Mouse (Mus musculus) NIH3T3 (cell line): ENCODE results near the gene H2al1a.
"Not testable (repeated sequence)": the region's sequence is repeated elsewhere in the genome, so short reads cannot be mapped to it uniquely, and the experiment has no call there.

Source experiments
- DNase-seq: peaks from one replicate; pipeline ENCODE4 v3.0.0-alpha.2; 2012; ENCODE audit warnings: low read depth

The H2al1a gene

DNA sequence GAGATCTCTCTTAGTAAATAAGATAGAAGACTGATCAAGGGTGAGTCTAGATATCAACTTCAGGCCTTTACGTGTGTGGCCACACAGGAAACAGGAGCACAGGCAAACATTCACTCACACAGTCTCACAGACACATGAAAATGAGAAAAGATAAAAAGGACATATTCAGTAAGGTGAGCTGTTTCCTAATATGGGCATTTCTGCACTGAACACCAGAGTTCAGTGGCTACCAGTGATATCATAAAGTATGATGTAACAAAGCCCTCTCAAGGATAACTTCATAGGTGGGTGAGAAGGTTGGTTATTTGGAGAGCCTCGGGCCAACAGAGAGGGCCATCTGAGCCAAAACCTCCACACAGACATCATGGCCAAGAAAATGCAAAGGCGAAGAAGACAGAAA, at the start of gene H2al1a:
TSS of gene H2al1a (plus strand) at position 301 of the 400 bp plus-strand sequence.
- DNase-seq = not testable (repeated sequence)

DNA sequence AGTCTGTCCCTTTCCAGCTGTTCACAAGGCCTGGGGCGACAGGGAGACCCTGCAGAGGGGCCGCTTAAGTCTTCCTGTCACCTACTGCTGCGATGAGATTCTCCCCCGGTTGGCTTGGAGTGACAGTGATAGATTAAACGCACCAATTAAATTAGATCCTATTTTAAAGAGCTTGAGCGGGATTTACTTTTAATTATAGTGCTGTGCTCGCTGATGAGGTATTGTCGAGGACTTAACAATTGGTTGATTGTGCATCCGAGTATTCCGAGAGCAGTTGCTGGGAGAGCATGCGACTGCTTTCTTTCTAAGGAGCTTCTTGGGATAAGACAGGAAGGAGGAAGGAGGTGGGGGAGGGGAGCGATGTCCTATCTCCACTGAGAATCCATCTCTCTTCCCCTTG, 48.9 kb upstream of the H2al1a start:
- no peak for DNase-seq

GRCm38 (mm10) chrX:11254062-11254461, 45.0 kb upstream of the H2al1a start:
- DNase-seq = no peak

DNA sequence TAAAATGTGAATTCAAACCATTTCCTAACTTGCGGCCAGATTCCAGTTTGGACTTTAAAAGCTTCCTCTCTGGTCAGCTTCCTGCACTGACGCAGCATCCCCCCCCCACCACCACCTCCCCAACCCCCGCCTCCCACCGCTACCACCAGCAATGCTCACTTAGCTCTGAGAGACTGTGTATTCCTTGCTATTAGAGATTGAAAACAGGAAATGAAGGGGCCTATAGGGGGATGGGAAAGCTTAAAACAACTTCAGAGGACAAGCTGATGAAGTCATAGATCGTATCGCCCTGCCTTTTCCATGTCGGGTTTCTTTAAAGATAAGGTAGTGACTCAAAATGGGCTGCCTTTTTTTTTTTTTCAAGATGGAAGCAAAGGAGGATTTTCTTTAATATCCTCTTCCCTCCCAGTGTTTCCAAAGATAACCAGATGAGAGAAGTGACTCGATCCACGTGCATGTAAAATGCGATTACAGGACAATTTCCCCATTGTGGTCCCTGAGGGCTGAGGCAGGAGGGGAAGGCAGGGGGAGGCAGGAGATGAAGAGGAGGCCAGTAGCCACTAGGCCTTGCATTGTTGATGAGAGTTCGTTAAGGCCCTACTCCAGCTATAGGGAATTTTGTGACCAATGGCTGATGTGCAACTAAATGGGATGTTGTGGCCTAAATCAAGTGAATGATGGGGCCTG, 44.4 kb upstream of the H2al1a start:
- DNase-seq = no peak

DNA sequence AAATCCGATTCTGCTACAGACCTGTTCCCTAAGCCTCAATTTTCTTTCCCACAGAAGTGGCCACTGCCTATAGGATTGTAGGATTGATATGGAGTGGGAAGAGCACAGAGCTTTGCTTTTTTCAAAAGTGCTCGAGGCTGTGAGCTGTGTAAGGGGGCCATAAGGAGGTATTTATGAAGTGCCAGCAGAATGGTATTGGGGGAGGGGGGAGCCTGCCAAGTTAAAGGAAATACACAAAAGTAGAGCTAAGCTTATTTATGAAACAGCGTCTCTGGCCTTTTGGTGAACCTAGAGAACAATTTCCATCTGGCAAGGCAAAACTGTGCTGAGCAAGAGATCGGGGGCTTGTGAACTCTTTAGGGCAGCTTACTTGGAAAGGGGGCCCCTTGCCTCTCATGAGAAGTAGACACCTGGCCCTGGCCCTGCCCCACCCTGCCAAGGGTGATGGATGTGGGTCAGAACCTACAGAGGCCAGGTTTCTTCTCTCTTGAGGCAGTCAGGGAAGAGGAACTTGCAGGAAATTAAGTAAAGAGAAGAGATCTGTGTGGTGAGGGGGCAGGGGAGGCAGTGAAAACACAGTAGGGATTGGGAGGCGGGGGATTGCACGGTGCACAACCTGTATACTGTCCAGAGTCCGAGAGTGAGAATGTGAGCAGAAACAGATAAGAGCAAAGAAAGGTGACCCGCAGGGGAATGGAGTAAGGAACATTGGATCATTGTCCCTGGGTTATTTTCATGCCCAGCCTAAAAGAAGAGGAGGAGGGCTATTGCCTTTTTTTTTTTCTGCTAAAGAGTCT, 43.3 kb upstream of the H2al1a start:
- DNase-seq = no peak

DNA sequence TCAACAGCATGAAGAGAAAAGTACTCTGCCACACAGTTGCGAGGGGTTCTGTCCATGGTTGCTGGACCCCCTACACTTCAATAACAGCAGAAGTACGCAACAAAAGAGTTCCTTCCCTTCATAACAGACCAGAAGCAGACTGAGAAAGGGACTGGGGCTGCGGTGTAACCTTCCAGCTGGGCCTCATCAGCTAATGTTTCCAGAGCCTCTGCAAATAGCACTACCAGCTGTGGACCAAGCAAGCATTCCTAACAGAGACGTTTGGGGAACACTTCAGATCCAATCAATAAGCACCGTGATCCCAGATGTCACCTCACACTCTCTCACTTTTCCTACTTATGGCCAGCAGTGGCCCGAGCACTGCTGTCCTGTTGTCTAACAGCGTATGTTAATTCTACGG, 34.1 kb upstream of the H2al1a start:
- no peak for DNase-seq

DNA sequence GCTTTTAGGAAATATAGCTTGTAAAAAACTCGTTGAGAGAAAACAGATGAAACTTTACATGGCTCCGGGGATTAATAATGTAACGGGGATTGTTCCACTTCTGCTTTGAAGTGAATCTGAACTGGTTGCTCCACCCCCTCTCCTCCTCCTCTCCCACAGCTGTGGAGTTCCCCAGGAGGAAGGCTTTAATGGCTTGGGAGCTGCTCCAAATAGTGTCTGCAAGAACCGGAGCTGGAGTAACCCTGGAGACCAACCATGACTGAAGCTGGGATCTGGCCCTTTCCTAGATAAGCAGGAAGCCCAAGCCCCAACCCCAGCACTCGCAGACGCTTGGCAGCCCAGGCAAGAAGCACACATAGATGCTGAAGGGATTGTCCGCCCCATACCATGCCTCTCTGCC, 31.3 kb upstream of the H2al1a start:
- DNase-seq = no peak

- no peak for DNase-seq
Measured at GRCm38 (mm10) chrX:11269074-11269473, 30.0 kb upstream of the H2al1a start.

DNA sequence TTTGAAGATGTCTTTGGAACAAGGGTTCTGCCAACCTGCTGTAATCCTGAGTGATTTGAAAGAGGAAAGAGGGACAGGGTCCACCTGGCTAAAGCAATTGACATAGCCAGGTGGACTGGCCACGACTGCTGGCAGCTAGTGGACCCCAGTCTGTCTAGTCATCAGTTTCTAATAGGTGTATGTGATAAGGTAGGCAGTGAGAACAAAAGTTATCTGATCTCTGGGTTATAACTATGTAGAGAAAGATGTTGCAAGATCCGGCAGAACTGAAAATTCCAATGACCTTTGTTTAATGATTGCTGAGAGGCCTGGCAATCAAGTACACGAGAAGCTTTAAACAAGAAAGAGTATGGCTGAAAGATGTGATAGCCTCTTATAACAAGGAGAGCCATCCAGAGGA, 25.9 kb upstream of the H2al1a start:
- no peak for DNase-seq

- no peak for DNase-seq
Measured at GRCm38 (mm10) chrX:11277083-11277482, 22.0 kb upstream of the H2al1a start.

GRCm38 (mm10) chrX:11280741-11281140, 18.3 kb upstream of the H2al1a start:
- DNase-seq = no peak

DNA sequence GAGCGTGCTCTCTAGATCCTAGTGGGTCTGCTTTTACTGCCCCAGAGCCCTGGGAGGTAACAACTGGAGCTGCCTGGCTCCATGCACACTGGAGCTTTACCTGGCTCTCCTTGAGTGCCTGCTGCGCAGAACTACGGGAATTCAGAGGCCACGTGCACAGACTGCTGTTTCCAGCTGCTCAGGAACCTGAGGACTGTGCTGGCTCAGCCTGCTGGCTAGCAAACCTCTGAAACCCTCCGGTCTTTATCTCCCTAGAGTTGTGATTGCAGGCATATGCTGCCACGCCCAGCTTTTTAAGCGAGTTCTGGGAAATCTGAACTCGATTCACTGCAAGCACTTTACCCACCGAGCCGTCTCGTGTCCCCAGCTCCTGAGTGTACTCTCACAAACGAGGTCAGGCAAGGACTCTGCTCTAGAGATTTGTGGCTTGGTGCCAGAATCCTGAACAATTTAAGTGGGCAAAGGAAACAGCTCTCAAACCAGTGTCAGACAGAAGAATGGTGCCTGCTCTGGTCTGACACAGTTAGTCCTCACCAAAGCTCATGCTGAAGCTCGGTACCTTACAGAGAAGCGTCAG, 10.7 kb upstream of the H2al1a start:
- no peak for DNase-seq

DNA sequence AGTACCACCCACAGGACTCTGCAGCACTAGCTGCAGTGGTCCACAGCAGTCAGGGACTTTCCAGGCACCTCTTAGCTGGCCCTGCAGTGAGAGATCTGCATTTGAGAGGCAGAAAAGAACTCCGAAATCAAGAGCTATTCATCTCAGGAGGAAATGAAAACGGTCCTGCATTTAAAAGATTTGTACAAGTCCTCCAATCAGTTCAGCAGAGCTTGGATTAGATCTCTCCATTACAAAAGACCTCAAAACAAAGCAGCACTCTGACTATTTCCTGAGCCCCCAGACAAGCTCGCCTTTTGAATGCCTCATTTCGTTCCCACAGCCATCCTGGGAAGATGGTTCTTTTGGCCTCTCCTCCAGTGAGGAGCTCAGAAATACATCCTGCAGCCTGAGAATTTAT, 9.8 kb upstream of the H2al1a start:
- no peak for DNase-seq

- not testable (repeated sequence) for DNase-seq
Measured at GRCm38 (mm10) chrX:11302132-11302531, 3.1 kb downstream of the H2al1a start, which contains the start of gene H2al1b. TSS of gene H2al1b (plus strand) at chrX:11302432.

GRCm38 (mm10) chrX:11305355-11305754, 6.3 kb downstream of the H2al1a start, which contains the start of gene H2al1c:
TSS of gene H2al1c (plus strand) at chrX:11305655.
- DNase-seq = not testable (repeated sequence)

GRCm38 (mm10) chrX:11308524-11308923, 9.5 kb downstream of the H2al1a start, which contains the start of gene H2al1d:
TSS of gene H2al1d (plus strand) at chrX:11308824.
- DNase-seq = not testable (repeated sequence)

DNA sequence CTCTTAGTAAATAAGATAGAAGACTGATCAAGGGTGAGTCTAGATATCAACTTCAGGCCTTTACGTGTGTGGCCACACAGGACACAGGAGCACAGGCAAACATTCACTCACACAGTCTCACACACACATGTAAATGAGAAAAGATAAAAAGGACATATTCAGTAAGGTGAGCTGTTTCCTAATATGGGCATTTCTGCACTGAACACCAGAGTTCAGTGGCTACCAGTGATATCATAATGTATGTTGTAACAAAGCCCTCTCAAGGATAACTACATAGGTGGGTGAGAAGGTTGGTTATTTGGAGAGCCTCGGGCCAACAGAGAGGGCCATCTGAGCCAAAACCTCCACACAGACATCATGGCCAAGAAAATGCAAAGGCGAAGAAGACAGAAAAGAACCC, 12.6 kb downstream of the H2al1a start, which contains the start of gene H2al1e:
TSS of gene H2al1e (plus strand) at position 301 of the 400 bp plus-strand sequence.
- not testable (repeated sequence) for DNase-seq

- not testable (repeated sequence) for DNase-seq
Measured at GRCm38 (mm10) chrX:11314858-11315257, 15.8 kb downstream of the H2al1a start, which contains the start of gene H2al1f. TSS of gene H2al1f (plus strand) at chrX:11315158.

DNA sequence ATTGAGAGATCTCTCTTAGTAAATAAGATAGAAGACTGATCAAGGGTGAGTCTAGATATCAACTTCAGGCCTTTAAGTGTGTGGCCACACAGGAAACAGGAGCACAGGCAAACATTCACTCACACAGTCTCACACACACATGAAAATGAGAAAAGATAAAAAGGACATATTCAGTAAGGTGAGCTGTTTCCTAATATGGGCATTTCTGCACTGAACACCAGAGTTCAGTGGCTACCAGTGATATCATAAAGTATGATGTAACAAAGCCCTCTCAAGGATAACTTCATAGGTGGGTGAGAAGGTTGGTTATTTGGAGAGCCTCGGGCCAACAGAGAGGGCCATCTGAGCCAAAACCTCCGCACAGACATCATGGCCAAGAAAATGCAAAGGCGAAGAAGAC, 18.9 kb downstream of the H2al1a start, which contains the start of gene H2al1g:
TSS of gene H2al1g (plus strand) at position 301 of the 400 bp plus-strand sequence.
- DNase-seq = not testable (repeated sequence)

- not testable (repeated sequence) for DNase-seq
Measured at GRCm38 (mm10) chrX:11321192-11321591, 22.1 kb downstream of the H2al1a start, which contains the start of gene H2al1h. TSS of gene H2al1h (plus strand) at chrX:11321492.

GRCm38 (mm10) chrX:11324359-11324758, 25.3 kb downstream of the H2al1a start, which contains the start of gene H2al1i:
TSS of gene H2al1i (plus strand) at chrX:11324659.
- DNase-seq = not testable (repeated sequence)

DNA sequence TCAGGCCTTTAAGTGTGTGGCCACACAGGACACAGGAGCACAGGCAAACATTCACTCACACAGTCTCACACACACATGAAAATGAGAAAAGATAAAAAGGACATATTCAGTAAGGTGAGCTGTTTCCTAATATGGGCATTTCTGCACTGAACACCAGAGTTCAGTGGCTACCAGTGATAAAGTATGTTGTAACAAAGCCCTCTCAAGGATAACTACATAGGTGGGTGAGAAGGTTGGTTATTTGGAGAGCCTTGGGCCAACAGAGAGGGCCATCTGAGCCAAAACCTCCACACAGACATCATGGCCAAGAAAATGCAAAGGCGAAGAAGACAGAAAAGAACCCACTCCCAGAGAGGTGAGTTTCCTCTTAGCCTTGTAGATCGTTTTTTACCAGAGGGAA, 28.5 kb downstream of the H2al1a start, which contains the start of gene H2al1j:
TSS of gene H2al1j (plus strand) at position 301 of the 400 bp plus-strand sequence.
- DNase-seq = not testable (repeated sequence)
